Mouse (Mus musculus): ENCODE measurements around the gene Sema5b. TPM values are rescaled to one million over a fixed set of nuclear protein-coding genes. Genes with fewer than 3 reads are reported as not detected.

Sema5b gene
- polyA plus RNA-seq, 2 experiments: 0.03 to 0.13 TPM

DNA sequence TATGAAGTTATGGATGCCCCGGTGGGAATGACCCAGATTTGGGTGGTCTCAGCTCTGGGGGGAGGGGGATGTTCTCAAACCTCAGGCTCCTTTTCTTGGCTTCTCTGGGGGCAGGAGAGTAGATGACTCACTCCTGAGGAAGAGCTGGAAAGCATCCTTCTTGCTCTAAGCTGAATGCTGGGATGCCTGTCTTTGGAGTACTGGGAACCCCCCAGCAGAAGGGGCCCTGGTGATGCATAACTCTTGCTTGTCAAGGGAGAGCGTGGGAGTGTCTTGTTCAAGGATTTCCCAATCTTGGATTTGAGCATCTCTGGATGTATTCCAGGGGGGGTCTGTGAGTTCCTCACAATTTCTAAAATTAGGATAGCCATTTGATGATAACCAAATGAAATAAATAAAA lies 82.1 kb downstream of the Sema5b start:
- DNase-seq (ENCODE audit: low read depth in 3 of 3, low spot score in 3 of 3) (no peak), ATAC-seq (ENCODE audit: insufficient read depth) (no peak)
- TF ChIP-seq CTCF (IDR thresholded peaks at IDR 0.05; ENCODE audit: low read depth) (no peak), EP300 (IDR thresholded peaks at IDR 0.05; ENCODE audit: low read depth) (no peak)
- Histone ChIP-seq H3K4me2 (ENCODE audit: low read depth) (no peak overlapping the region), H3K27ac (no peak overlapping the region), H3K4me1 (replicated peaks; ENCODE audit: control insufficient read depth in 2 of 2, insufficient read depth in 2 of 2, low read length in 1 of 2) (no peaks in the 10 kb centered on the region), H3K9ac (replicated peaks) (no peak overlapping the region), H3K4me3 (ENCODE audit: insufficient read depth in 1 of 2, low read depth in 2 of 2, low read length in 2 of 2) (no peak overlapping the region), H3K27me3 (ENCODE audit: control insufficient read depth, insufficient read depth, low read length) (no peaks in the 10 kb centered on the region), H3K36me3 (replicated peaks; ENCODE audit: control insufficient read depth, insufficient read depth, low read depth) (no peaks in the 10 kb centered on the region), H3K9me3 (ENCODE audit: control insufficient read depth, low read length) (no peaks in the 10 kb centered on the region)
- 40% methylated on average over 2 of the region's 2 CpGs for WGBS (ENCODE audit: insufficient replicate concordance)

DNA sequence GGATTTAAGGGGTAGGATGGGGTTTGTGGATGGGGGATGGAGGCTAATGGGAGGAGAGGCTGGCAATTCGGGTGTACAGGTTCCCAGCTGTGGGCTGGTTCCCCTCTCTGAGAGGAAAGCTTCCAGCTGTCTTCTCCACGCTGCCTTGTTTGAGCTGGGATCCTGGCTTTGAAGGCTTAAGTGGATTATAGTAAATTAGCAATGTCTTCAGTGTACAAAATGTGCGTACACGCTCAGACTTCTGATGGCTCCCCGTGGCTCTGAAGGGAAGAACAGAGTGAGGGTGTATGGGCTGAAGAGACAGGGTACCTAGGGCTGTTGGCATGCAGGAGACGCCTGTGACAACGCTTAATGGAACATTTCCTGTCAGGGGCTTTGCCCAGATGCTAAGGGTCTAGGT lies 83.0 kb downstream of the Sema5b start:
- WGBS (ENCODE audit: insufficient replicate concordance): 52% methylated on average over 7 of the region's 7 CpGs
- no peaks in the 10 kb centered on the region for H3K4me1 ChIP-seq (replicated peaks; ENCODE audit: control insufficient read depth in 2 of 2, insufficient read depth in 2 of 2, low read length in 1 of 2)

DNA sequence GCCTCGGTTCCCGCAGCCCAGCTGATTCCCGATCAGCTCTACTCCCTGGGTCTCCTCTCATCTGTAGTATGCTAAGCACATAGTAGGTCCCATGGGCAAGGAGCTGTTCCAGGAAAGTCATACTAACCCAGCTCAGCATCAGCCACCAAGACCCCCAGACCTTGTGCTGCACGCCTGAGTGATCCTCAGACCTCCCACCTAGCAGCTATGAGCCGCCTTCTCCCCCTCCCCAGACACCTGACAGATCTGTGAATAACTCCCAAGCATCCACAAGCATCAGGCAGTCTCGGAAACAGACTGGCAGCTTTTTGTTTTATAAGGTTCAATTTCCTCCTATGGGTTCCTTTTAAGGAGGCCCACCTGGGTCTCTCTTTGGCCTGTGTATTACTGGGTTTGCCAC lies 83.9 kb downstream of the Sema5b start:
- Histone ChIP-seq H3K9me3 (ENCODE audit: control insufficient read depth, low read length) (no peaks in the 10 kb centered on the region), H3K4me1 (replicated peaks; ENCODE audit: control insufficient read depth in 2 of 2, insufficient read depth in 2 of 2, low read length in 1 of 2) (no peaks in the 10 kb centered on the region), H3K4me3 (ENCODE audit: insufficient read depth in 1 of 2, low read depth in 2 of 2, low read length in 2 of 2) (no peak overlapping the region), H3K27ac (no peak overlapping the region), H3K36me3 (replicated peaks; ENCODE audit: control insufficient read depth, insufficient read depth, low read depth) (no peaks in the 10 kb centered on the region), H3K27me3 (ENCODE audit: control insufficient read depth, insufficient read depth, low read length) (no peaks in the 10 kb centered on the region), H3K9ac (replicated peaks) (no peak overlapping the region), H3K4me2 (ENCODE audit: low read depth) (no peak overlapping the region)
- ATAC-seq (ENCODE audit: insufficient read depth) (no peak), DNase-seq (ENCODE audit: low read depth in 3 of 3, low spot score in 3 of 3) (no peak)
- WGBS (ENCODE audit: insufficient replicate concordance): 60% methylated on average over 6 of the region's 6 CpGs
- TF ChIP-seq CTCF (IDR thresholded peaks at IDR 0.05; ENCODE audit: low read depth): no peak
- TF ChIP-seq EP300 (IDR thresholded peaks at IDR 0.05; ENCODE audit: low read depth): no peak

More for the DNA sequence above, 83.0 kb downstream of the Sema5b start:
- Histone ChIP-seq H3K4me3 (ENCODE audit: insufficient read depth in 1 of 2, low read depth in 2 of 2, low read length in 2 of 2) (no peak overlapping the region), H3K27ac (no peak overlapping the region), H3K27me3 (ENCODE audit: control insufficient read depth, insufficient read depth, low read length) (no peaks in the 10 kb centered on the region), H3K9me3 (ENCODE audit: control insufficient read depth, low read length) (no peaks in the 10 kb centered on the region), H3K9ac (replicated peaks) (no peak overlapping the region), H3K4me2 (ENCODE audit: low read depth) (no peak overlapping the region), H3K36me3 (replicated peaks; ENCODE audit: control insufficient read depth, insufficient read depth, low read depth) (no peaks in the 10 kb centered on the region)
- DNase-seq (ENCODE audit: low read depth in 3 of 3, low spot score in 3 of 3) (no peak), ATAC-seq (ENCODE audit: insufficient read depth) (no peak)
- no peak for TF ChIP-seq EP300 (IDR thresholded peaks at IDR 0.05; ENCODE audit: low read depth)
- TF ChIP-seq CTCF (IDR thresholded peaks at IDR 0.05; ENCODE audit: low read depth): no peak

DNA sequence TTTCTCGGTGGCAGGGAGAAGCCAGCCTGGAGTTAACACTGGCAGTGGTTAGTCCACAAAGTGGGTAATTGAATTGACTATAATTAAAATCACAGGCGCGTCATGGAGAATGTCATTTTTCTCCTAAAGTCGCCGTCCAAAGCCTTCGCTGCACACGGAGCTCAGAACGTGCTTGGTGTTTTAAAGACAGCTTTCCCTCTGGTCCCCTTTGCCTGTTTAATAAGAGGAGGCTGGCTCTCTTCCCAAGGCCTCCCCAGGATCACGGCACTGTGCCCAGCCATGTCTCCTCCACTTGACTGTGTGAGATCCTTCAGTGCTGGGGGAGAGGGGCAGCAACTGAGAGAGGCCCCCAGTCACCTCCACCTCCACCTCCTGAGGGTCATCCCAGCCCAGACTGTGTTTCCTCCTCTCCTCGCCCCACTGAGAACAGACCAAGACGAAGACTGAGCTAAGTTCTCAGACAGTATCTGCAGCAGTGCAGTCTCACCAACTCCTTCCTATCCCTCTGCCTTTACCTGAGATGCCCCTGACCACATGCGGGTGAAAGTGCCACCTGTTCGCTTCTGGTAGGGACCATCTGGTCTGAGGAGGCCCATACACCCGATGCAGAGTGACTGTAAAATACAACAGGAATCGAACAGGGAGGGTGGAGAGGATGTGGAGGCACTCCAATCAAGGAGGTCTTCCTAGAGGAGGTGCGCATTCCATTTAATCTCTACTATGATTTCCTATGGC lies 84.5 kb downstream of the Sema5b start:
- TF ChIP-seq EP300 (IDR thresholded peaks at IDR 0.05; ENCODE audit: low read depth): no peak
- TF ChIP-seq CTCF (IDR thresholded peaks at IDR 0.05; ENCODE audit: low read depth): no peak
- WGBS (ENCODE audit: insufficient replicate concordance): 63% methylated on average over 16 of the region's 16 CpGs
- Histone ChIP-seq H3K27ac (no peak overlapping the region), H3K9ac (replicated peaks) (no peak overlapping the region), H3K9me3 (ENCODE audit: control insufficient read depth, low read length) (no peaks in the 10 kb centered on the region), H3K4me3 (ENCODE audit: insufficient read depth in 1 of 2, low read depth in 2 of 2, low read length in 2 of 2) (no peak overlapping the region), H3K4me2 (ENCODE audit: low read depth) (no peak overlapping the region), H3K4me1 (replicated peaks; ENCODE audit: control insufficient read depth in 2 of 2, insufficient read depth in 2 of 2, low read length in 1 of 2) (no peaks in the 10 kb centered on the region), H3K27me3 (ENCODE audit: control insufficient read depth, insufficient read depth, low read length) (no peaks in the 10 kb centered on the region), H3K36me3 (replicated peaks; ENCODE audit: control insufficient read depth, insufficient read depth, low read depth) (no peaks in the 10 kb centered on the region)
- DNase-seq (ENCODE audit: low read depth in 3 of 3, low spot score in 3 of 3) (no peak), ATAC-seq (ENCODE audit: insufficient read depth) (no peak)

DNA sequence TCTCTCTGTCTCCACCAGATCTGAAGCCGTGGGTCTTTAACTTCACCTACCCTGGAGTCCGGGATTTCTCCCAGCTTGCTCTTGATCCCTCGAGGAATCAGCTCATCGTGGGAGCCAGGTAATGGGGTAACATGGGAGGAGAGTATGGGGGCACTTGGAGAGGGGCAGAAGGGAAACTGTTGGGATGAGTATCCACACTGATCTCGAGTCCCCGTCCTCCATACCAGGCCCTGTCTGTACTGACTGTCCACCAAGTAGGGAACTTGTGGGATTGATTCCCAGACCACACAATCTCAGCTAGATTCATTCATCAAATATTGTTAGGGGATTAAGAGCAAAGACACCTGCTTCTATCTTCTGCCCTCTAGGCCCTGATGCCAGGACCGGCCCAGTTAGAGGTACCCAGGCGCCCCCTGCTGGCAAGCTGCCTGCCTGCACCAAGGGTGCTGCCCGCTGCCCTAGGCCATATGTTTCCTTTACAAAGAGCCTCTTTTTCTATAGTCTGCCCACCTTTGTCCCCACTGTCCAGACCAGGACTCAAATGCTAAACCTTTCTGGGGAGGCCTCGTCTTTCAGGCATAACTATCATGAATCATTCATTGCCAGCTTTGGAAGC lies 87.2 kb downstream of the Sema5b start:
- H3K9ac ChIP-seq (replicated peaks): no peak overlapping the region
- no peaks in the 10 kb centered on the region for H3K27me3 ChIP-seq (ENCODE audit: control insufficient read depth, insufficient read depth, low read length)
- no peak overlapping the region for H3K27ac ChIP-seq
- H3K36me3 ChIP-seq (replicated peaks; ENCODE audit: control insufficient read depth, insufficient read depth, low read depth): no peaks in the 10 kb centered on the region
- no peaks in the 10 kb centered on the region for H3K4me1 ChIP-seq (replicated peaks; ENCODE audit: control insufficient read depth in 2 of 2, insufficient read depth in 2 of 2, low read length in 1 of 2)
- 30% methylated on average over 10 of the region's 10 CpGs for WGBS (ENCODE audit: insufficient replicate concordance)
- TF ChIP-seq EP300 (IDR thresholded peaks at IDR 0.05; ENCODE audit: low read depth): no peak
- TF ChIP-seq CTCF (IDR thresholded peaks at IDR 0.05; ENCODE audit: low read depth): peak; percentile 92
- no peak overlapping the region for H3K4me3 ChIP-seq (ENCODE audit: insufficient read depth in 1 of 2, low read depth in 2 of 2, low read length in 2 of 2)
- no peaks in the 10 kb centered on the region for H3K9me3 ChIP-seq (ENCODE audit: control insufficient read depth, low read length)
- no peak overlapping the region for H3K4me2 ChIP-seq (ENCODE audit: low read depth)
- no peak for ATAC-seq (ENCODE audit: insufficient read depth)
- peak in 1 of 3 experiments; percentile 22 for DNase-seq (ENCODE audit: low read depth in 3 of 3, low spot score in 3 of 3)

Measured in liver, embryonic 14.5 days (tissue).